Mouse (Mus musculus): Measurements from ENCODE around the gene Gpx2. TPM values are rescaled to one million over a fixed set of nuclear protein-coding genes. Genes with fewer than 3 reads are reported as not detected.

Gene Gpx2
- polyA plus RNA-seq, 1 experiment from 2014 or later, result 1.3 TPM

GRCm38 (mm10) chr12:76774652-76775051 is 20.7 kb downstream of the Gpx2 start:
- Histone ChIP-seq H3K27ac (replicated peaks) (no peak overlapping the region), H3K9me3 (no peaks in the 10 kb centered on the region), H3K36me3 (replicated peaks) (no peaks in the 10 kb centered on the region; the same call in 1 of the 2 replicates), H3K27me3 (replicated peaks; ENCODE audit: low read depth, poor library complexity, severe bottlenecking) (no peaks in the 10 kb centered on the region), H3K4me3 (no peak overlapping the region), H3K4me1 (peaks cover 4% of the 10 kb centered on the region; the same call in 1 of the 2 replicates)
- WGBS, result 85% methylated on average over 3 of the region's 3 CpGs
- no peak for DNase-seq (ENCODE audit: low spot score)

GRCm38 (mm10) chr12:76771540-76771939 is 23.8 kb downstream of the Gpx2 start:
- Histone ChIP-seq H3K9me3 (no peaks in the 10 kb centered on the region), H3K27me3 (replicated peaks; ENCODE audit: low read depth, poor library complexity, severe bottlenecking) (no peaks in the 10 kb centered on the region), H3K27ac (replicated peaks) (no peak overlapping the region), H3K36me3 (replicated peaks) (no peaks in the 10 kb centered on the region), H3K4me3 (no peak overlapping the region), H3K4me1 (peaks cover 5% of the 10 kb centered on the region; the same call in 1 of the 2 replicates)
- 89% methylated on average over 5 of the region's 5 CpGs for WGBS
- no peak for DNase-seq (ENCODE audit: low spot score)

GRCm38 (mm10) chr12:76770841-76771500 is 24.4 kb downstream of the Gpx2 start:
- DNase-seq (ENCODE audit: low spot score), result no peak
- H3K9me3 ChIP-seq, result no peaks in the 10 kb centered on the region
- H3K27me3 ChIP-seq (replicated peaks; ENCODE audit: low read depth, poor library complexity, severe bottlenecking), result no peaks in the 10 kb centered on the region
- H3K36me3 ChIP-seq (replicated peaks), result no peaks in the 10 kb centered on the region
- H3K27ac ChIP-seq (replicated peaks), result no peak overlapping the region
- H3K4me1 ChIP-seq, result peaks cover 11% of the 10 kb centered on the region
- no peak overlapping the region for H3K4me3 ChIP-seq
- 89% methylated on average over 5 of the region's 5 CpGs for WGBS

- Histone ChIP-seq H3K27ac (replicated peaks) (peak overlapping the region; percentile 92), H3K4me1 (peaks cover 8% of the 10 kb centered on the region), H3K36me3 (replicated peaks) (no peaks in the 10 kb centered on the region), H3K4me3 (peak overlapping the region; percentile 74), H3K9me3 (no peaks in the 10 kb centered on the region), H3K27me3 (replicated peaks; ENCODE audit: low read depth, poor library complexity, severe bottlenecking) (no peaks in the 10 kb centered on the region)
- 32% methylated on average over 20 of the region's 20 CpGs for WGBS
- DNase-seq (ENCODE audit: low spot score), result peak; percentile 38
Observed at GRCm38 (mm10) chr12:76765901-76766630, 29.3 kb downstream of the Gpx2 start.

- Histone ChIP-seq H3K36me3 (replicated peaks) (no peaks in the 10 kb centered on the region), H3K4me3 (peak within 1 kb of the TSS; percentile 74), H3K27ac (replicated peaks) (peak within 1 kb of the TSS; percentile 92), H3K27me3 (replicated peaks; ENCODE audit: low read depth, poor library complexity, severe bottlenecking) (no peaks in the 10 kb centered on the region), H3K9me3 (no peaks in the 10 kb centered on the region), H3K4me1 (peaks cover 8% of the 10 kb centered on the region)
- under 1% methylated on average over 31 of the region's 31 CpGs for whole genome bisulfite sequencing
- peak; percentile 92 for DNase-seq (ENCODE audit: low spot score)
Observed at GRCm38 (mm10) chr12:76765354-76765851, 30.0 kb downstream of the Gpx2 start, which contains the start of the genes Churc1 and Fntb. Gene Churc1, plus strand, starts transcription at chr12:76765538. Gene Fntb, plus strand, starts transcription at chr12:76765589.

- 43% methylated on average over 14 of the region's 14 CpGs for WGBS
- 0 out of 2 replicates have a peak, but pooled peaks cover 4% of the 10 kb centered on the region for H3K27me3 ChIP-seq (replicated peaks; ENCODE audit: low read depth, poor library complexity, severe bottlenecking)
- peak; percentile 67 for DNase-seq (ENCODE audit: low spot score)
- H3K27ac ChIP-seq (replicated peaks), result no peak overlapping the region
- no peak overlapping the region for H3K4me3 ChIP-seq
- no peaks in the 10 kb centered on the region for H3K36me3 ChIP-seq (replicated peaks)
- no peaks in the 10 kb centered on the region for H3K4me1 ChIP-seq
- H3K9me3 ChIP-seq, result peaks cover 4% of the 10 kb centered on the region; the same call in 1 of the 2 replicates
Observed at GRCm38 (mm10) chr12:76752652-76753318, 42.6 kb downstream of the Gpx2 start.

- Histone ChIP-seq H3K4me1 (no peaks in the 10 kb centered on the region), H3K4me3 (no peak overlapping the region), H3K27ac (replicated peaks) (no peak overlapping the region), H3K9me3 (peaks cover 4% of the 10 kb centered on the region; the same call in 1 of the 2 replicates), H3K27me3 (replicated peaks; ENCODE audit: low read depth, poor library complexity, severe bottlenecking) (0 out of 2 replicates have a peak, but pooled peaks cover 4% of the 10 kb centered on the region), H3K36me3 (replicated peaks) (no peaks in the 10 kb centered on the region)
- DNase-seq (ENCODE audit: low spot score), result no peak
- 73% methylated on average over 16 of the region's 16 CpGs for WGBS
Observed at GRCm38 (mm10) chr12:76750866-76751459, 44.4 kb downstream of the Gpx2 start.

Other genes with a start within 250 kb of the Gpx2 start
- 4.5 and 5.0 TPM in 2 replicates for gene Sptb, start 85.0 kb downstream of the Gpx2 start, polyA plus RNA-seq (2016; fragmentation: Nextera tagmentation; extraction: Ambion mirVana)
- 97.1 and 101 TPM in 2 replicates for gene Churc1, start 30.0 kb downstream of the Gpx2 start, polyA plus RNA-seq (2016; fragmentation: Nextera tagmentation; extraction: Ambion mirVana)
- 50.3 and 50.4 TPM in 2 replicates for gene Fntb, start 30.0 kb downstream of the Gpx2 start, polyA plus RNA-seq (2016; fragmentation: Nextera tagmentation; extraction: Ambion mirVana)
- 15.7 and 17.3 TPM in 2 replicates for gene Rab15, start 27.4 kb upstream of the Gpx2 start, polyA plus RNA-seq (2016; fragmentation: Nextera tagmentation; extraction: Ambion mirVana)
- gene Max, start 166.6 kb upstream of the Gpx2 start, polyA plus RNA-seq (2016; fragmentation: Nextera tagmentation; extraction: Ambion mirVana), result 9.8 and 13.1 TPM in 2 replicates